Mouse (Mus musculus) hindbrain, embryonic 15.5 days (tissue): ENCODE data around the gene Tnks2. TPM values are rescaled to one million over a fixed set of nuclear protein-coding genes. Genes with fewer than 3 reads are reported as not detected.
"Not testable (repeated sequence)": the region's sequence is repeated elsewhere in the genome, so short reads cannot be mapped to it uniquely, and the experiment has no call there.

ENCODE experiments used
- ATAC-seq: fragments of 200-750 bp; cut with Nextera tagmentation; 2 replicates; pipeline ENCODE4 v1.8.0; 2017; ENCODE audit warnings: low read depth, moderate number of reproducible peaks, moderate TSS enrichment; ENCODE audit not compliant: low FRiP score
- H3K27ac ChIP-seq: fragments of 300-500 bp; sonication (generic); replicated peaks from 2 replicates; pipeline ENCODE4 v1.5.1; 2015; ENCODE audit warnings: mild to moderate bottlenecking, inconsistent platforms
- H3K27me3 ChIP-seq: fragments of 300-500 bp; sonication (generic); 2 replicates; pipeline ENCODE4 v1.6.1; 2015; ENCODE audit warnings: control low read depth, inconsistent platforms
- H3K36me3 ChIP-seq: fragments of 300-500 bp; sonication (generic); 2 replicates; pipeline ENCODE4 v1.6.1; 2015; ENCODE audit warnings: control low read depth, inconsistent platforms
- H3K4me1 ChIP-seq: fragments of 300-500 bp; sonication (generic); replicated peaks from 2 replicates; pipeline ENCODE4 v1.6.1; 2015; ENCODE audit warnings: control low read depth, inconsistent platforms
- H3K4me2 ChIP-seq: fragments of 300-500 bp; sonication (generic); 2 replicates; pipeline ENCODE4 v1.6.1; 2015; ENCODE audit warnings: moderate library complexity, mild to moderate bottlenecking, inconsistent platforms
- H3K4me3 ChIP-seq: fragments of 300-500 bp; sonication (generic); 2 replicates; pipeline ENCODE4 v1.5.1; 2015; ENCODE audit warnings: mild to moderate bottlenecking, inconsistent platforms
- H3K9ac ChIP-seq: fragments of 300-500 bp; sonication (generic); 2 replicates; pipeline ENCODE4 v1.6.1; 2015; ENCODE audit warnings: inconsistent platforms
- H3K9me3 ChIP-seq: fragments of 300-500 bp; sonication (generic); 2 replicates; pipeline ENCODE4 v1.6.1; 2016; ENCODE audit warnings: control low read depth, inconsistent platforms
- WGBS: fragments of 180-500 bp; shearing (Covaris S2); methylation state at CpG from one replicate; pipeline ENCODE4 v1.1.7; 2015; 5-methylcytosine and 5-hydroxymethylcytosine counted together
- polyA plus RNA-seq: library from polyadenylated mRNA; unstranded; fragments of >200 nt; fragmentation: Nextera tagmentation; extraction: Ambion mirVana; gene quantifications from 2 replicates; pipeline ENCODE4 v1.2.1, GENCODE M21; 2015

Tnks2 gene
- polyA plus RNA-seq, 1 experiment from 2014 or later: 43.2 TPM

DNA sequence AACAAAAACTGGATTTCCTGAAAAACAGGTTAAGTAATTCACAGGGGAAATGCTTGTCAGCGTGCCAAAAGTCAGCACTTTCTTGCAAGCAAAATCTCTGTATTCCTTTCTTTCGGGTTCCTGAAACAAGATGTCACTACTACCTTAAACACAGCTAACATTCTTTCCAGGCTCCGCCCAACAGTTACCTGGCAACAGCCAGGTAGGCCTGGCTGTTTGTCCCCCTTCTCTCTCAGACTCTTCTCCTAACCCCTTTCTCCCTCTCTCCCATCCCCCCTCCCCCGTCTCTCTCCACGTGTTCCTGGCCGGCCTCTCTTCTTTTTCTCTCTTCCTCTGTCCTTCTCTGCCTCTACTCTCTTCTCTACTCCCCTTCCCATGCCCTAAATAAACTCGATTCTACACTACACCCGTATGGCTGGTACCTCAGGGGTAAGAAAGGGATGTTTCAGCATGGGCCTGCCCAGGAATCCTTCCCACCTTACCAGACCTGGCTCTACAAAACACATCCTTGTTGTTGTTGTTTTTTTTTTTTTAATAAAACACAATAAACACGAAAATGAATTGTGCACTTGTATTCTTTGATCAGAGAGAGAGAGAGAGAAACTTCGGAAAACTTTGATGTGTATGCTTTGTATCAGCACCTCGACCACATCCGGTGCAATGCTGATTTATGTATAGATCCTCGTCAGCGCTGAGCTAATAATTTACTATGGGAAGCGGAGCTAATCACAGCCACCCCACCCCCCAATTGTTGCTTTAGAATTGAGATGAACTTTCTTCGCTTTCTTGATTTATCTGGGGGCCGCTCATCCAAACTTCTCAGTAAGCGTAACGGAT lies 863 bp upstream of the Tnks2 start:
- Histone ChIP-seq H3K27ac (peak overlapping the region; percentile 97), H3K36me3 (peaks cover 2% of the 10 kb centered on the region; the same call in 1 of the 2 replicates), H3K4me2 (peak overlapping the region; percentile 77), H3K9ac (peak overlapping the region; percentile 85), H3K4me1 (peaks cover 26% of the 10 kb centered on the region), H3K9me3 (no peaks in the 10 kb centered on the region), H3K27me3 (no peaks in the 10 kb centered on the region), H3K4me3 (peak overlapping the region; percentile 81)
- WGBS: 7% methylated on average over 19 of the region's 19 CpGs
- ATAC-seq: peak; percentile 19; the same call in 1 of the 2 replicates

DNA sequence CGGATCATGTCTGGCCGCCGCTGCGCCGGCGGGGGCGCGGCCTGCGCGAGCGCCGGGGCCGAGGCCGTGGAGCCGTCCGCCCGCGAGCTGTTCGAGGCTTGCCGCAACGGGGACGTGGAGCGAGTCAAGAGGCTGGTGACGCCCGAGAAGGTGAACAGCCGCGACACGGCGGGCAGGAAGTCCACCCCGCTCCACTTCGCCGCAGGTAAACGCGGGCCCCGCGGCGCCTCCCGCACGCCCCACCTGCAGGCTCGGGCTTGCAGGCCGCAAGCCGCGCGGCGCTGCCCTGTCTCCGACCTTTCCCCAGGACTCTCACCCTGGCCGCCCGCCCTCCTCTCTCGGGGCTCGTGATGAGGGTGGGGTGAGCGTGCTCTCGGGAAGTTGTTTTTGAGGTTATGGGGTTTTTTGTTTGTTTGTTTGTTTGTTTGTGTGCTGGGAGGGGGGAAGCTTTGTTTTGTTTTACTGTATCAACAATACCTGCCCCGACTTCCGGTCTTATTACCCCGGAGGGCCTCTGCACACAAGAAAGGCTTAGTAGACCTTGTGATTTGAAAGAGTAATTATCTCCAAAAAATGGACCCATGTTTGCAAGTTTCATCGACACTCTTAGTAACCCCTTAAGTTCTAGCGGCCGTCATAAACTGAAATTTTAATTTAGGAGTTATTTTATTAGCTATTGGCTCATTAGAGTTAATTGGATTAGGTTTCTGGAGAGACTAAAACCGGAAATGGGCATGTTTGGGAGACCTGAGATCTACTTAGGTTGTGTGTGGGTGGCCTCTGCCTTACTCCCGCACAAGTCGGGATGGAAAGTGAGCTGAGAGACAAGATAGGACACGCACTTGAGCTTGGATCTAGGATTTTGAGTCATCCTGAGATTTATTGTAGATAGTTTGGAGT lies 750 bp downstream of the Tnks2 start:
- no peaks in the 10 kb centered on the region for H3K9me3 ChIP-seq
- peak overlapping the region; percentile 77 for H3K4me2 ChIP-seq
- WGBS: under 1% methylated on average over 62 of the region's 62 CpGs
- ATAC-seq: peak; percentile 5
- peak overlapping the region; percentile 85 for H3K9ac ChIP-seq
- H3K27me3 ChIP-seq: no peaks in the 10 kb centered on the region
- H3K4me1 ChIP-seq: peaks cover 26% of the 10 kb centered on the region
- H3K36me3 ChIP-seq: peaks cover 6% of the 10 kb centered on the region; the same call in 1 of the 2 replicates
- H3K4me3 ChIP-seq: peak overlapping the region; percentile 81
- peak overlapping the region; percentile 97 for H3K27ac ChIP-seq

DNA sequence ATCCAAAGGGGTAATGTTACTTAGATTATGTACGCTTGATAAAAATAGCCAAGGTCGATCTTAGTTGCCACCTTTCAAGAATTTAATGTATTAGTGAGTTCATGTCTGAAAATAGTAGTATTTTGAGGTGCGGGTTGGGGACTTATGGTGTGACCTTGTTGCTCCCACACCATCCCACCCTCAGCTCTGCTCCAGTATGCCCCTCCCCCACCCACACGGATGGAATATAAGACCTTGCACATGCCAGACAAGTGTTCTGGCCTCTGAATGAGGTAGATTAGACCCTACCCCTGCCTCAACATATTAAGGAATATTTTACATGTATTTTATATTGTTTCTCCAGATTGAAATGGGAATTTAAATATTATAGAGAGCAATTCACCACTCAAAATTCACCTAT lies 2.0 kb downstream of the Tnks2 start:
- H3K4me1 ChIP-seq: peaks cover 26% of the 10 kb centered on the region
- 52% methylated on average over 4 of the region's 4 CpGs for WGBS
- H3K27me3 ChIP-seq: no peaks in the 10 kb centered on the region
- H3K9me3 ChIP-seq: no peaks in the 10 kb centered on the region
- peaks cover 6% of the 10 kb centered on the region; the same call in 1 of the 2 replicates for H3K36me3 ChIP-seq
- H3K9ac ChIP-seq: 0 out of 2 replicates have a peak overlapping the region, but pooled peaks have one; percentile 29
- no peak overlapping the region for H3K27ac ChIP-seq
- H3K4me3 ChIP-seq: peak overlapping the region; percentile 81
- no peak for ATAC-seq
- H3K4me2 ChIP-seq: peak overlapping the region; percentile 77

DNA sequence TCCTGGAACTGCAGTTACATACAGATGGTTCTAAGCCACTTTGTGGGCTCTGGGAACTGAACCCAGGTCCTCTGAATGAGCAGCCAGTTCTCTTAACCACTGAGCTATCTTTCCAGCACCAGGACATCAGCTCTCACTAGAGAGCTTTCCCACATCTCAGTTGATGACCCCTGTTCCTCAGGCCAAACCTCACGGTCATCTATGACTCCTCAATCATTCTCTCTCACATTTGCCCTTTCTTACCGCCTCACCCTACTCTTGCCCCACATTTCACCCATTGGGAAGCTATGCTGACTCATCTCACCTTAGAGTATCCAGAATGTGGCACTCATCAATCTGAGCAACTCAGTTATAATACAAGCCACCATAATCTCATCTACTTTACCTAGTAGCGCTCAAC lies 6.3 kb downstream of the Tnks2 start:
- no peaks in the 10 kb centered on the region for H3K27me3 ChIP-seq
- no peak for ATAC-seq
- no peak overlapping the region for H3K4me3 ChIP-seq
- no peak overlapping the region for H3K4me2 ChIP-seq
- H3K36me3 ChIP-seq: peaks cover 10% of the 10 kb centered on the region; the same call in 1 of the 2 replicates
- WGBS: 96% methylated on average over 3 of the region's 3 CpGs
- H3K9ac ChIP-seq: no peak overlapping the region
- H3K27ac ChIP-seq: no peak overlapping the region
- peaks cover 17% of the 10 kb centered on the region for H3K4me1 ChIP-seq
- H3K9me3 ChIP-seq: no peaks in the 10 kb centered on the region

DNA sequence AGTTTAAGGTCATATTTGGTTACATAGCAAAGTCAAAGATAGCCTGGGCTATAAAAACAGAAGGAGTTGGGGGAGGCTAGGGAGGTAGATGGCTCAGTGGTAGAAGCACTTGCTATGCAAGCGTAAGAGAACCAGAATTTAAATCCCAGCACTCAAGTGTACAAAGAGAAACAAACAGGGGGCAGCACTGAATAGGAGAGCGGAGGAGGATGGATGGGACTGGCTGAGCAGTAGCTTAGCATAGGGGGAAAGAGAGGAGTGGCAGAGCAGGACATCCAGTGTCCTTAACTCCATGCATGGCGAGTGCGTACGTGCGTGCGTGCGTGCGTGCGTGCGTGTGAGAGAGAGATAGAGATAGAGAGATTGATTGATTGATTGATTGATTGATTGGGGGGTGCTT lies 9.8 kb downstream of the Tnks2 start:
- Histone ChIP-seq H3K4me3 (no peak overlapping the region), H3K36me3 (peaks cover 22% of the 10 kb centered on the region), H3K4me2 (no peak overlapping the region), H3K9me3 (no peaks in the 10 kb centered on the region), H3K27ac (no peak overlapping the region), H3K9ac (no peak overlapping the region), H3K27me3 (no peaks in the 10 kb centered on the region), H3K4me1 (no peaks in the 10 kb centered on the region)
- WGBS: 92% methylated on average over 11 of the region's 11 CpGs
- no peak for ATAC-seq

DNA sequence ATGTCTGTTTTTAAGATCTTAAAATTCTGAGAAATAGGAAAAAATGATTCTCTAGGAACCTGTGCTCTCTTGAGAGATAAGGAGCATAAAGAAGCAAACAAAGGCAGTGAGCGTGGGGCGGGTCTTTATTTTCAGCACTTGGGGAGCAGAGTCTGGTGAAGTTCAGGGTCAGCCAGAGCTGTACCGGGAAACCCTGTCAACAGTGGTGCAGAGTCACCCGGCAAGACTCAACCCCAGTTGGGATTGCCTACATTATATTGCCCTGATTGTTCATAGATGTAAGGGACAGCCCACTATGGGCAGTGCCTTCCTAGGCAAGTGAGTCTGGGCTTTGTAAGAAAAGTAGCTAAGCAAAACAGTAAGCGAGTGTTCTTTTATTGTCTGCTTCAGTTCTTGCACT lies 11.9 kb downstream of the Tnks2 start:
- Histone ChIP-seq H3K9me3 (no peaks in the 10 kb centered on the region), H3K4me2 (no peak overlapping the region), H3K4me3 (no peak overlapping the region), H3K9ac (no peak overlapping the region), H3K27ac (no peak overlapping the region), H3K36me3 (peaks cover 36% of the 10 kb centered on the region), H3K27me3 (no peaks in the 10 kb centered on the region), H3K4me1 (no peaks in the 10 kb centered on the region)
- 82% methylated on average over 5 of the region's 5 CpGs for WGBS
- ATAC-seq: no peak

DNA sequence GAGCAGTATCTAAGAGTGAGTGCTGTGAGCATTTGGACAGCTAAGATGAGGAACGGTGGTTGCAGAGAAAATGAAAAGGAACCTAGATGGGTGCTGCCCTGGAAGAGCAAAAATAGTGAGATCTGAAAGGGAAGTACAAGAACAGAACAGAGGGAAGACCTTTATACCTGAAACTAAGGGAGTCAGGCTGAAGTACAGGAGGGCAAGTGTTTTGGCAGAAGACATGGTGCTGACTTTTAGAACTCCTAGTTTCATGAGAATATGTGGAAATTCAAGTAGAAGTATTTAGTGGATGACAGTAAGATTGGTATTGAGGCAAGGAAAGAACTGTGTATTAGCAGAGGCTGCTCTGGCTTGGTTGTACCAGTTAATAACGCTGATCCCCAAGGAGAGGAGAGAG lies 19.8 kb downstream of the Tnks2 start:
- 90% methylated on average over 2 of the region's 2 CpGs for WGBS
- Histone ChIP-seq H3K36me3 (peaks cover 79% of the 10 kb centered on the region), H3K27ac (no peak overlapping the region)

DNA sequence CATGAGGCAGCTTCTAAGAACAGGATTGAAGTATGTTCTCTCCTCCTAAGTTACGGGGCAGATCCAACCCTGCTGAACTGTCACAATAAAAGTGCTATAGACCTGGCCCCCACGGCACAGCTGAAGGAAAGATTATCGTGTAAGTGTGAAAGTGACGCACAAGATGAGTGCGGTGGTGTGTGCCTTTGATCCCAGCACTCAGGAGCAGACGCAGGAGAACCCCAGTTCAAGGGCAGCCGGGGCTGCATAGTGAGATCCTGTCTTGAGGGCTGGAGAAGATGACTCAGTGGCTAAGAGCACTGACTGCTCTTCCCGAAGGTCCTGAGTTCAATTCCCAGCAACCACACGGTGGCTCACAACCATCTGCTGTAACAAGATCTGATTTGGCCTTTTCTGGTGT lies 23.8 kb downstream of the Tnks2 start:
- Histone ChIP-seq H3K4me1 (no peaks in the 10 kb centered on the region), H3K4me2 (no peak overlapping the region), H3K36me3 (peaks cover 78% of the 10 kb centered on the region), H3K9ac (no peak overlapping the region), H3K4me3 (no peak overlapping the region), H3K9me3 (no peaks in the 10 kb centered on the region), H3K27me3 (no peaks in the 10 kb centered on the region), H3K27ac (no peak overlapping the region)
- no peak for ATAC-seq
- WGBS: 93% methylated on average over 9 of the region's 9 CpGs

More for the DNA sequence above, 19.8 kb downstream of the Tnks2 start:
- Histone ChIP-seq H3K27me3 (no peaks in the 10 kb centered on the region), H3K4me3 (no peak overlapping the region), H3K9me3 (no peaks in the 10 kb centered on the region), H3K4me1 (no peaks in the 10 kb centered on the region), H3K9ac (no peak overlapping the region), H3K4me2 (no peak overlapping the region)
- no peak for ATAC-seq

DNA sequence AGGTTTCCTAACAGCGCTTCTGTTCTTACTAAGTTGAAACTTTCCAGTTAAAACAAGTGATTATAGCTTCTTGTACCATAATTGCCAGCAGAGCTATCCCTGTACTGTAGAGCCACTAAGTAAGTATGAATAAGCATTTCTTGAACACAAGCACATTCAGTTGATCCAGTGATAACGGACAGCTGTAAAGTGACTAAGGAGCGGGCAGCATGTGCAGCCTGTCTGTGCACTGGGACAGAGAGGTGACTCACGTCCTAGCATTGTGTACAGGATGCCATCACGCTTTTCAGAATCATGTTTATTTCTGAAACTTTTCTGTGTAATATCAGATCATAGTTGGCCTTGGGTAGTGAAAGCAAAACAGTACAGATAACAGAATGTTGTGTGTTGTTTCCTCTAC lies 26.4 kb downstream of the Tnks2 start:
- Histone ChIP-seq H3K27me3 (no peaks in the 10 kb centered on the region), H3K27ac (no peak overlapping the region), H3K9me3 (no peaks in the 10 kb centered on the region), H3K9ac (no peak overlapping the region), H3K4me3 (no peak overlapping the region), H3K4me1 (no peaks in the 10 kb centered on the region), H3K36me3 (peaks cover 72% of the 10 kb centered on the region), H3K4me2 (no peak overlapping the region)
- WGBS: 95% methylated on average over 5 of the region's 5 CpGs
- ATAC-seq: no peak

DNA sequence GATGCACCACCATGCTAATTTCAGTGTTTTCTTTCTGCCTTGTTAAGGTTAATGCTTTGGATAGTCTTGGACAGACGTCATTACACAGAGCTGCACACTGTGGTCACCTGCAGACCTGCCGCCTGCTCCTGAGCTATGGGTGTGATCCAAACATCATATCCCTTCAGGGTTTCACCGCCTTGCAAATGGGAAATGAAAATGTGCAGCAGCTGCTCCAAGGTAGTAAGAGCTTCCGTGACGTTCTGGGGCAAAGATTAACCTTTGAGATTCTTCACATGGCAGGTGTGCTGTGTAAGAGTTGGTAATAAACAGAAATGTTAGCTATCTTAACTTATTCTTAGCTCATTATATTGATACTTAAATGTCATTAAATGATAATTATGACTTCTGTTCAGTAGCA lies 31.9 kb downstream of the Tnks2 start:
- Histone ChIP-seq H3K4me1 (no peaks in the 10 kb centered on the region), H3K27ac (no peak overlapping the region), H3K9me3 (no peaks in the 10 kb centered on the region), H3K36me3 (peaks cover 67% of the 10 kb centered on the region), H3K9ac (no peak overlapping the region), H3K27me3 (no peaks in the 10 kb centered on the region), H3K4me3 (no peak overlapping the region), H3K4me2 (no peak overlapping the region)
- no peak for ATAC-seq
- WGBS: 91% methylated on average over 5 of the region's 5 CpGs

DNA sequence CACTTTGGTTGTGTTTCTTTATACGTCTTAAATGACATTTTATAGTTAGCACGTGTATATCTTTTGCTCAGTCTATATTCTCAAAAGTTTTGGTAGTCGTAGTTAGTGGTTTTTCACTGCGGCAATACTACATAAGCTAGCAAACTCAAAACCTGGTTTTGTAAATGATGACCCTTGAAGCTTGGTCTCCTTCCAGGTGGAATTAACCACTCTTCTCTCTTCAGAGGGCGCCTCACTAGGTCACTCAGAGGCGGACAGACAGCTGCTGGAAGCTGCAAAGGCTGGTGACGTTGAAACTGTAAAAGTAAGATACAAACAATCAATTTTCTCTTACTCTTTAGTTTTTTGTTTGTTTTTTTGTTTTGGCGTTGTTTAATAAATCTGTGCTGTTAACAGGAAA lies 33.4 kb downstream of the Tnks2 start:
- 95% methylated on average over 8 of the region's 8 CpGs for WGBS
- Histone ChIP-seq H3K4me2 (no peak overlapping the region), H3K27me3 (no peaks in the 10 kb centered on the region), H3K9me3 (no peaks in the 10 kb centered on the region), H3K4me1 (no peaks in the 10 kb centered on the region), H3K27ac (no peak overlapping the region), H3K9ac (no peak overlapping the region), H3K36me3 (peaks cover 64% of the 10 kb centered on the region), H3K4me3 (no peak overlapping the region)
- ATAC-seq: no peak

DNA sequence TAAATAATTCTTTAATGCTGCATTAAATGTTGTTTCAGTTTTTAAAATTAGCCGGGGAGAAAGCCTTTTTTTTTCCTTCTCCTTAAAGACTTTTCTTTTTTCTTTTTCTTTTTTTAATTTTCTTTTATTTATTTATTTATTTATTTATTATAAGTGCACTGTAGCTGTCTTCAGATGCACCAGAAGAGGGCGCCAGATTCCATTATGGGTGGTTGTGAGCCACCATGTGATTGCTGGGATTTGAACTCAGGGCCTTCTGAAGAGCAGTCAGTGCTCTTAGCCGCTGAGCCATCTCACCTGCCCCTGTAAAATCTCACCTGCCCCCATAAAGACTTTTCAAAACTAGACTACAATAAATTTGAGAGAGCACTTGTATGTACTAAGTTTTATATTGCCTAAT lies 34.6 kb downstream of the Tnks2 start:
- H3K4me3 ChIP-seq, H3K27ac ChIP-seq, H3K9me3 ChIP-seq, H3K27me3 ChIP-seq, H3K4me2 ChIP-seq, ATAC-seq, H3K4me1 ChIP-seq, H3K9ac ChIP-seq: not testable (repeated sequence)
- peaks cover 65% of the 10 kb centered on the region for H3K36me3 ChIP-seq
- 86% methylated on average over 3 of the region's 3 CpGs for WGBS
